Mouse (Mus musculus) heart, embryonic 10.5 days (tissue): ENCODE measurements around the gene Olfr186. TPM values are rescaled to one million over a fixed set of nuclear protein-coding genes. Genes with fewer than 3 reads are reported as not detected.
"Not testable (repeated sequence)": the region's sequence is repeated elsewhere in the genome, so short reads cannot be mapped to it uniquely, and the experiment has no call there.

Experiments used
- DNase-seq: peaks from one replicate; pipeline ENCODE4 v3.0.0-alpha.2; 2017; ENCODE audit warnings: low spot score
- H3K27ac ChIP-seq: fragments of 300-500 bp; sonication (generic); 2 replicates; pipeline ENCODE4 v1.5.1; 2016; ENCODE audit warnings: mild to moderate bottlenecking
- H3K27me3 ChIP-seq: fragments of 300-500 bp; sonication (generic); 2 replicates; pipeline ENCODE4 v1.6.1; 2016; ENCODE audit warnings: mild to moderate bottlenecking; ENCODE audit not compliant: poor library complexity, insufficient read depth, severe bottlenecking
- H3K36me3 ChIP-seq: fragments of 300-500 bp; sonication (generic); 2 replicates; pipeline ENCODE4 v1.6.1; 2016; ENCODE audit warnings: mild to moderate bottlenecking, moderate library complexity
- H3K4me1 ChIP-seq: fragments of 300-500 bp; sonication (generic); 2 replicates; pipeline ENCODE4 v1.6.1; 2016; ENCODE audit warnings: mild to moderate bottlenecking
- H3K4me3 ChIP-seq: fragments of 300-500 bp; sonication (generic); 2 replicates; pipeline ENCODE4 v1.5.1; 2016; ENCODE audit warnings: mild to moderate bottlenecking, moderate library complexity
- H3K9me3 ChIP-seq: fragments of 300-500 bp; sonication (generic); 2 replicates; pipeline ENCODE4 v1.6.1; 2016; ENCODE audit warnings: mild to moderate bottlenecking, moderate library complexity
- WGBS: fragments of 180-500 bp; shearing (Covaris S2); methylation state at CpG from one replicate; pipeline ENCODE4 v1.1.7; 2016; 5-methylcytosine and 5-hydroxymethylcytosine counted together
- polyA plus RNA-seq: library from polyadenylated mRNA; unstranded; fragments of >200 nt; fragmentation: Nextera tagmentation; extraction: Ambion mirVana; gene quantifications from 2 replicates; pipeline ENCODE4 v1.2.1, GENCODE M21; 2016

The Olfr186 gene
- polyA plus RNA-seq: not detected in 2 replicates

GRCm38 (mm10) chr16:59030191-59030590, at the start of gene Olfr186:
Olfr186 (minus strand) TSS chr16:59030291.
- H3K36me3 ChIP-seq: no peaks in the 10 kb centered on the region
- no peaks in the 10 kb centered on the region for H3K4me1 ChIP-seq
- H3K27ac ChIP-seq: no peak within 1 kb of the TSS
- no peak for DNase-seq
- H3K27me3 ChIP-seq: no peaks in the 10 kb centered on the region
- WGBS: 85% methylated on average over 4 of the region's 4 CpGs
- no peak within 1 kb of the TSS for H3K4me3 ChIP-seq
- no peaks in the 10 kb centered on the region for H3K9me3 ChIP-seq

GRCm38 (mm10) chr16:59077905-59078304, 47.8 kb upstream of the Olfr186 start, which contains the start of gene Olfr190:
Olfr190 (minus strand) TSS chr16:59078005.
- WGBS: 80% methylated on average over 5 of the region's 5 CpGs
- no peak within 1 kb of the TSS for H3K27ac ChIP-seq
- no peaks in the 10 kb centered on the region for H3K27me3 ChIP-seq
- no peak for DNase-seq
- no peaks in the 10 kb centered on the region for H3K9me3 ChIP-seq
- H3K4me1 ChIP-seq: no peaks in the 10 kb centered on the region
- no peaks in the 10 kb centered on the region for H3K36me3 ChIP-seq
- no peak within 1 kb of the TSS for H3K4me3 ChIP-seq

GRCm38 (mm10) chr16:59073520-59073919, 43.4 kb upstream of the Olfr186 start:
- Histone ChIP-seq H3K9me3 (no peaks in the 10 kb centered on the region), H3K27me3 (no peaks in the 10 kb centered on the region), H3K27ac (no peak overlapping the region), H3K4me1 (no peaks in the 10 kb centered on the region), H3K36me3 (no peaks in the 10 kb centered on the region), H3K4me3 (no peak overlapping the region)
- WGBS: 92% methylated on average over 1 of the region's 1 CpGs
- no peak for DNase-seq

GRCm38 (mm10) chr16:59071755-59072154, 41.7 kb upstream of the Olfr186 start:
- Histone ChIP-seq H3K4me1 (no peaks in the 10 kb centered on the region), H3K27me3 (no peaks in the 10 kb centered on the region), H3K4me3 (no peak overlapping the region), H3K9me3 (no peaks in the 10 kb centered on the region), H3K27ac (no peak overlapping the region), H3K36me3 (no peaks in the 10 kb centered on the region)
- DNase-seq: no peak

GRCm38 (mm10) chr16:59062411-59062810, 32.3 kb upstream of the Olfr186 start:
- WGBS: 62% methylated on average over 3 of the region's 3 CpGs
- not testable (repeated sequence) for H3K27ac ChIP-seq, H3K27me3 ChIP-seq, H3K36me3 ChIP-seq, H3K9me3 ChIP-seq, DNase-seq, H3K4me3 ChIP-seq, H3K4me1 ChIP-seq

GRCm38 (mm10) chr16:59049286-59049685, 19.2 kb upstream of the Olfr186 start:
- 87% methylated on average over 2 of the region's 2 CpGs for WGBS
- H3K27ac ChIP-seq, H3K36me3 ChIP-seq, DNase-seq, H3K27me3 ChIP-seq, H3K9me3 ChIP-seq, H3K4me1 ChIP-seq, H3K4me3 ChIP-seq: not testable (repeated sequence)

GRCm38 (mm10) chr16:59048860-59049259, 18.8 kb upstream of the Olfr186 start:
- Histone ChIP-seq H3K9me3 (no peaks in the 10 kb centered on the region), H3K4me3 (no peak overlapping the region), H3K27me3 (no peaks in the 10 kb centered on the region), H3K27ac (no peak overlapping the region), H3K36me3 (no peaks in the 10 kb centered on the region), H3K4me1 (no peaks in the 10 kb centered on the region)
- WGBS: 74% methylated on average over 1 of the region's 1 CpGs
- no peak for DNase-seq

GRCm38 (mm10) chr16:59047579-59047978, 17.5 kb upstream of the Olfr186 start:
- H3K36me3 ChIP-seq: no peaks in the 10 kb centered on the region
- no peak overlapping the region for H3K4me3 ChIP-seq
- no peaks in the 10 kb centered on the region for H3K9me3 ChIP-seq
- H3K27ac ChIP-seq: no peak overlapping the region
- WGBS: 57% methylated on average over 4 of the region's 4 CpGs
- H3K4me1 ChIP-seq: no peaks in the 10 kb centered on the region
- DNase-seq: no peak
- H3K27me3 ChIP-seq: no peaks in the 10 kb centered on the region

GRCm38 (mm10) chr16:59045835-59046234, 15.7 kb upstream of the Olfr186 start:
- H3K36me3 ChIP-seq: no peaks in the 10 kb centered on the region
- no peak for DNase-seq
- H3K27me3 ChIP-seq: no peaks in the 10 kb centered on the region
- WGBS: 78% methylated on average over 3 of the region's 3 CpGs
- no peak overlapping the region for H3K27ac ChIP-seq
- H3K9me3 ChIP-seq: no peaks in the 10 kb centered on the region
- H3K4me3 ChIP-seq: no peak overlapping the region
- H3K4me1 ChIP-seq: no peaks in the 10 kb centered on the region

GRCm38 (mm10) chr16:59039710-59040109, 9.6 kb upstream of the Olfr186 start, which contains the start of gene Olfr187:
Olfr187 (minus strand) TSS chr16:59039767.
- H3K9me3 ChIP-seq: no peaks in the 10 kb centered on the region
- no peak within 1 kb of the TSS for H3K4me3 ChIP-seq
- no peak for DNase-seq
- 84% methylated on average over 7 of the region's 7 CpGs for WGBS
- no peak within 1 kb of the TSS for H3K27ac ChIP-seq
- H3K36me3 ChIP-seq: no peaks in the 10 kb centered on the region
- H3K4me1 ChIP-seq: no peaks in the 10 kb centered on the region
- H3K27me3 ChIP-seq: no peaks in the 10 kb centered on the region

GRCm38 (mm10) chr16:59013357-59014018, 16.6 kb downstream of the Olfr186 start:
- H3K4me1 ChIP-seq: no peaks in the 10 kb centered on the region
- H3K27me3 ChIP-seq: no peaks in the 10 kb centered on the region

GRCm38 (mm10) chr16:59007146-59007545, 22.9 kb downstream of the Olfr186 start:
- Histone ChIP-seq H3K9me3 (no peaks in the 10 kb centered on the region), H3K27ac (no peak overlapping the region), H3K36me3 (no peaks in the 10 kb centered on the region), H3K4me3 (no peak overlapping the region), H3K27me3 (no peaks in the 10 kb centered on the region), H3K4me1 (no peaks in the 10 kb centered on the region)
- no peak for DNase-seq

More at GRCm38 (mm10) chr16:59013357-59014018, 16.6 kb downstream of the Olfr186 start:
- 69% methylated on average over 2 of the region's 2 CpGs for WGBS
- Histone ChIP-seq H3K4me3 (no peak overlapping the region), H3K36me3 (no peaks in the 10 kb centered on the region), H3K27ac (no peak overlapping the region), H3K9me3 (no peaks in the 10 kb centered on the region)
- DNase-seq: no peak

- Histone ChIP-seq H3K27ac (no peak within 1 kb of the TSS), H3K9me3 (no peaks in the 10 kb centered on the region), H3K36me3 (no peaks in the 10 kb centered on the region), H3K27me3 (no peaks in the 10 kb centered on the region), H3K4me3 (no peak within 1 kb of the TSS), H3K4me1 (no peaks in the 10 kb centered on the region)
- WGBS: 65% methylated on average over 2 of the region's 2 CpGs
- DNase-seq: no peak
Measured at GRCm38 (mm10) chr16:58995057-58995456, 35.0 kb downstream of the Olfr186 start, which contains the start of gene Olfr183. Olfr183 (plus strand) TSS chr16:58995357.
